Mouse (Mus musculus) gastrocnemius, postnatal 25 days (tissue): ENCODE results near the gene Dnal4. TPM values are rescaled to one million over a fixed set of nuclear protein-coding genes. Genes with fewer than 3 reads are reported as not detected.
A peak's percentile ranks its signal among the peaks of the same experiment; 100 is the strongest.

Experiments
- DNase-seq: peaks from one replicate; pipeline ENCODE4 v3.0.0; 2022
- total RNA-seq, 2 experiments: library from RNA; stranded (reverse); gene quantifications; 1 replicate in 1 of 2; 2 replicates in 1 of 2; pipeline ENCODE4 v1.2.3; 2021

The Dnal4 gene
- total RNA-seq, 2 experiments from 2014 or later = 5.9 to 6.1 TPM

- no peak for DNase-seq
These were observed 23.1 kb upstream of the Dnal4 start for GRCm38 (mm10) chr15:79800701-79801100.

GRCm38 (mm10) chr15:79798591-79798990 is 20.9 kb upstream of the Dnal4 start:
- DNase-seq = no peak

- no peak for DNase-seq
These were observed 20.0 kb upstream of the Dnal4 start for GRCm38 (mm10) chr15:79797680-79798079.

- no peak for DNase-seq
These were observed 19.4 kb upstream of the Dnal4 start for GRCm38 (mm10) chr15:79797096-79797495.

GRCm38 (mm10) chr15:79796256-79796655 is 18.6 kb upstream of the Dnal4 start:
- no peak for DNase-seq

- DNase-seq = no peak
These were observed 16.5 kb upstream of the Dnal4 start for GRCm38 (mm10) chr15:79794173-79794572.

- DNase-seq = no peak
These were observed 15.4 kb upstream of the Dnal4 start for GRCm38 (mm10) chr15:79793076-79793475.

GRCm38 (mm10) chr15:79792455-79792854 is 14.8 kb upstream of the Dnal4 start:
- no peak for DNase-seq

- DNase-seq = no peak
These were observed 13.9 kb upstream of the Dnal4 start for GRCm38 (mm10) chr15:79791502-79791901.

- no peak for DNase-seq
These were observed 13.3 kb upstream of the Dnal4 start for GRCm38 (mm10) chr15:79790905-79791304.

- DNase-seq = no peak
These were observed 12.5 kb upstream of the Dnal4 start for GRCm38 (mm10) chr15:79790111-79790510.

- DNase-seq = no peak
These were observed 10.2 kb upstream of the Dnal4 start for GRCm38 (mm10) chr15:79787815-79788214.

GRCm38 (mm10) chr15:79785056-79785455 is 7.4 kb upstream of the Dnal4 start:
- DNase-seq = no peak

GRCm38 (mm10) chr15:79775662-79776061 is 2.0 kb downstream of the Dnal4 start:
- DNase-seq = no peak

GRCm38 (mm10) chr15:79774117-79775027 is 3.3 kb downstream of the Dnal4 start:
- peak; percentile 95 for DNase-seq

- no peak for DNase-seq
These were observed 6.9 kb downstream of the Dnal4 start for GRCm38 (mm10) chr15:79770629-79771240.

- DNase-seq = no peak
These were observed 9.3 kb downstream of the Dnal4 start for GRCm38 (mm10) chr15:79768302-79768701.

GRCm38 (mm10) chr15:79767327-79767961 is 10.2 kb downstream of the Dnal4 start:
- no peak for DNase-seq

- no peak for DNase-seq
These were observed 11.0 kb downstream of the Dnal4 start for GRCm38 (mm10) chr15:79766586-79767071.

- no peak for DNase-seq
These were observed 11.5 kb downstream of the Dnal4 start for GRCm38 (mm10) chr15:79766168-79766567.

GRCm38 (mm10) chr15:79765361-79765760 is 12.3 kb downstream of the Dnal4 start:
- no peak for DNase-seq

- DNase-seq = no peak
These were observed 12.9 kb downstream of the Dnal4 start for GRCm38 (mm10) chr15:79764539-79765267.
